Mouse (Mus musculus): ENCODE measurements around the gene Hax1.

DNA sequence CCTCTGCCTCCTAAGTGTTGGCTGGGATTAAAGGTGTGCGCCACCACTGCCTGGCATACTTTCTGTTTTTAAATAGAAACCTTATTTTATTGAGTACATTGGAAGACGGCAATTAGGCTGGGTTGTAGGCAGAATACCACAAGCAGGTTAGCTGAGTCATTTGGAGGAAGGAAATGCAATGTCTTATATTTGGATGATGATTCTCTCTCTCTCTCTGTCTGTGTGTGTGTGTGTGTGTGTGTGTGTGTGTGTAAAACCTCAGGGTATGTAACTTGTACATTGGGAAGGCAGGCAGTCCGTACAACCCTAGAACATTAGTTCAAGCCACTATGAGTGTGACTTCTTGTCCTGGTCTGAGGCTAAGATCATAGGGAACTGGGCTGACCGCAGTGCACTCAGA is 10.8 kb downstream of the Hax1 start:
- TF ChIP-seq POLR2A (IDR thresholded peaks at IDR 0.05; ENCODE audit: insufficient read depth, low read depth, low read length) (no peak), CTCF (IDR thresholded peaks at IDR 0.05) (no peak)

Measured in heart, adult 2 months (tissue).